Mouse (Mus musculus): ENCODE data around the gene Cyp3a13.
"Not testable (repeated sequence)": the region's sequence is repeated elsewhere in the genome, so short reads cannot be mapped to it uniquely, and the experiment has no call there.

Cyp3a13 gene

GRCm38 (mm10) chr5:137921532-137921931 is at the start of gene Cyp3a13:
Gene Cyp3a13, minus strand, starts transcription at chr5:137921619.
- no peak for DNase-seq (ENCODE audit: low spot score in 2 of 2)

GRCm38 (mm10) chr5:137966492-137966891 is 45.1 kb upstream of the Cyp3a13 start:
- peak in 1 of 2 experiments; percentile 7 for DNase-seq (ENCODE audit: low spot score in 2 of 2)

GRCm38 (mm10) chr5:137962945-137963344 is 41.5 kb upstream of the Cyp3a13 start, which contains the start of gene Gjc3:
Gene Gjc3, minus strand, starts transcription at chr5:137963098.
- peak in 1 of 2 experiments; percentile 2 for DNase-seq (ENCODE audit: low spot score in 2 of 2)

GRCm38 (mm10) chr5:137956404-137956803 is 35.0 kb upstream of the Cyp3a13 start:
- DNase-seq (ENCODE audit: low spot score in 2 of 2), result no peak

- DNase-seq (ENCODE audit: low spot score in 2 of 2), result peak; percentile 27 to 31
These were observed 29.8 kb upstream of the Cyp3a13 start for GRCm38 (mm10) chr5:137951218-137951617.

- DNase-seq (ENCODE audit: low spot score in 2 of 2), result no peak
These were observed 25.9 kb upstream of the Cyp3a13 start for GRCm38 (mm10) chr5:137947303-137947702.

- no peak for DNase-seq (ENCODE audit: low spot score in 2 of 2)
These were observed 21.7 kb upstream of the Cyp3a13 start for GRCm38 (mm10) chr5:137943133-137943532.

- DNase-seq (ENCODE audit: low spot score in 2 of 2), result no peak
These were observed 19.5 kb upstream of the Cyp3a13 start for GRCm38 (mm10) chr5:137940948-137941347.

- no peak for DNase-seq (ENCODE audit: low spot score in 2 of 2)
These were observed 15.8 kb upstream of the Cyp3a13 start for GRCm38 (mm10) chr5:137937238-137937637.

- no peak for DNase-seq (ENCODE audit: low spot score in 2 of 2)
These were observed 15.1 kb upstream of the Cyp3a13 start for GRCm38 (mm10) chr5:137936486-137936885.

GRCm38 (mm10) chr5:137933934-137934333 is 12.5 kb upstream of the Cyp3a13 start:
- DNase-seq (ENCODE audit: low spot score in 2 of 2), result not testable (repeated sequence)

- no peak for DNase-seq (ENCODE audit: low spot score in 2 of 2)
These were observed 7.0 kb upstream of the Cyp3a13 start for GRCm38 (mm10) chr5:137928439-137928838.

GRCm38 (mm10) chr5:137922171-137922570 is 752 bp upstream of the Cyp3a13 start:
- no peak for DNase-seq (ENCODE audit: low spot score in 2 of 2)

GRCm38 (mm10) chr5:137915550-137915949 is 5.9 kb downstream of the Cyp3a13 start:
- DNase-seq (ENCODE audit: low spot score in 2 of 2), result no peak

- no peak for DNase-seq (ENCODE audit: low spot score in 2 of 2)
These were observed 6.9 kb downstream of the Cyp3a13 start for GRCm38 (mm10) chr5:137914508-137914907.

GRCm38 (mm10) chr5:137909564-137910262 is 11.7 kb downstream of the Cyp3a13 start:
- no peak for DNase-seq (ENCODE audit: low spot score in 2 of 2)

- DNase-seq (ENCODE audit: low spot score in 2 of 2), result no peak
These were observed 23.6 kb downstream of the Cyp3a13 start for GRCm38 (mm10) chr5:137897812-137898211.

GRCm38 (mm10) chr5:137892954-137893353 is 28.5 kb downstream of the Cyp3a13 start:
- DNase-seq (ENCODE audit: low spot score in 2 of 2), result no peak

- DNase-seq (ENCODE audit: low spot score in 2 of 2), result no peak
These were observed 33.8 kb downstream of the Cyp3a13 start for GRCm38 (mm10) chr5:137887666-137888065.

GRCm38 (mm10) chr5:137885894-137886293 is 35.5 kb downstream of the Cyp3a13 start:
- DNase-seq (ENCODE audit: low spot score in 2 of 2), result peak; percentile 55 to 72

GRCm38 (mm10) chr5:137883345-137883744 is 38.1 kb downstream of the Cyp3a13 start:
- no peak for DNase-seq (ENCODE audit: low spot score in 2 of 2)

GRCm38 (mm10) chr5:137882922-137883321 is 38.5 kb downstream of the Cyp3a13 start:
- DNase-seq (ENCODE audit: low spot score in 2 of 2), result no peak

- DNase-seq (ENCODE audit: low spot score in 2 of 2), result peak; percentile 3 to 4
These were observed 43.6 kb downstream of the Cyp3a13 start for GRCm38 (mm10) chr5:137877860-137878259.

- DNase-seq (ENCODE audit: low spot score in 2 of 2), result no peak
These were observed 46.4 kb downstream of the Cyp3a13 start for GRCm38 (mm10) chr5:137875054-137875453.

All from right cerebral cortex, adult 2 months (tissue).